Mouse (Mus musculus) neural tube, embryonic 14.5 days (tissue): ENCODE results near the gene Aldh1l1. TPM values are rescaled to one million over a fixed set of nuclear protein-coding genes. Genes with fewer than 3 reads are reported as not detected.
A peak's percentile ranks its signal among the peaks of the same experiment; 100 is the strongest.

Experiments used
- ATAC-seq: fragments of 200-750 bp; cut with Nextera tagmentation; 2 replicates; pipeline ENCODE4 v1.8.0; 2017; ENCODE audit warnings: low read depth, mild to moderate bottlenecking, moderate TSS enrichment, moderate library complexity
- H3K27ac ChIP-seq: fragments of 300-500 bp; sonication (generic); 2 replicates; pipeline ENCODE4 v1.5.1; 2014; ENCODE audit warnings: low read depth, mild to moderate bottlenecking, control low read depth, low read length, moderate library complexity, mixed read lengths
- H3K27me3 ChIP-seq: fragments of 300-500 bp; sonication (generic); 2 replicates; pipeline ENCODE4 v1.6.1; 2014; ENCODE audit warnings: low read length; ENCODE audit not compliant: control insufficient read depth, insufficient read depth
- H3K36me3 ChIP-seq: fragments of 300-500 bp; sonication (generic); 2 replicates; pipeline ENCODE4 v1.6.1; 2014; ENCODE audit warnings: low read length, mixed read lengths; ENCODE audit not compliant: control insufficient read depth, insufficient read depth
- H3K4me1 ChIP-seq: fragments of 300-500 bp; sonication (generic); 2 replicates; pipeline ENCODE4 v1.6.1; 2014; ENCODE audit warnings: low read length; ENCODE audit not compliant: control insufficient read depth, insufficient read depth
- H3K4me2 ChIP-seq: fragments of 300-500 bp; sonication (generic); 2 replicates; pipeline ENCODE4 v1.6.1; 2014; ENCODE audit warnings: mild to moderate bottlenecking, low read depth, low read length, control low read depth
- H3K4me3 ChIP-seq: fragments of 300-500 bp; sonication (generic); 2 replicates; pipeline ENCODE4 v1.5.1; 2014; ENCODE audit warnings: low read depth, low read length, control low read depth, mixed read lengths
- H3K9ac ChIP-seq: fragments of 300-500 bp; sonication (generic); replicated peaks from 2 replicates; pipeline ENCODE4 v1.6.1; 2014; ENCODE audit warnings: low read depth, mild to moderate bottlenecking, control low read depth, low read length, mixed read lengths
- H3K9me3 ChIP-seq: fragments of 300-500 bp; sonication (generic); 2 replicates; pipeline ENCODE4 v1.6.1; 2016; ENCODE audit warnings: low read length; ENCODE audit not compliant: control insufficient read depth
- WGBS: fragments of 180-500 bp; shearing (Covaris S2); extraction: QIAGEN DNeasy Blood & Tissue Kit; methylation state at CpG from one replicate; pipeline ENCODE4 v1.1.7; 2014; 5-methylcytosine and 5-hydroxymethylcytosine counted together
- polyA plus RNA-seq: library from polyadenylated mRNA; unstranded; fragments of >200 nt; fragmentation: Nextera tagmentation; extraction: Ambion mirVana; gene quantifications from 2 replicates; pipeline ENCODE4 v1.2.1, GENCODE M21; 2014

Aldh1l1 gene
- polyA plus RNA-seq, 1 experiment from 2014 or later, result 53.3 TPM

GRCm38 (mm10) chr6:90466847-90467410, 19.3 kb upstream of the Aldh1l1 start:
- no peak for ATAC-seq
- Histone ChIP-seq H3K36me3 (no peaks in the 10 kb centered on the region), H3K27me3 (peaks cover 4% of the 10 kb centered on the region; the same call in 1 of the 2 replicates), H3K9me3 (no peaks in the 10 kb centered on the region), H3K4me1 (peaks cover 12% of the 10 kb centered on the region; the same call in 1 of the 2 replicates), H3K9ac (no peak overlapping the region), H3K4me2 (no peak overlapping the region), H3K4me3 (no peak overlapping the region), H3K27ac (no peak overlapping the region)
- WGBS, result 94% methylated on average over 12 of the region's 12 CpGs

DNA sequence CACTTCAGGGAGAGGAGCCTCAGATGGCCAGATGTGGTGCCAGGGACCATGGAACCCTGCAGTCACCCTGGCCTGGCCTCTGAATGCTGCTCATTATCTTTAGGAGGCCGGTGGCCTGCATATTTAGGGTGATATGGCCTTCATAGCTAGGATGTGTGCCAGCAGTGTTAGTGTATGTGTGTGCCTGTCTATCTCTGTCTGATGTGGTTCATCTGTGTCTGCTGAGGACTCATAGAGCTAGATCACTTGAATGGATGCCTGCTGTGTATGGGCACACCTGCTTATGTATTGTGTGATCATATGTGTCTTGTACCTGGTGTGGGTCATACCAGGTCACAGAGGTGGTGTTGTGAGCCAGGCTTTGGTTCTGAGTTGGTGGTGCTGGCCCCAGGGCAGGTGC, 18.0 kb upstream of the Aldh1l1 start:
- H3K4me1 ChIP-seq, result peaks cover 10% of the 10 kb centered on the region; the same call in 1 of the 2 replicates
- no peak overlapping the region for H3K9ac ChIP-seq
- no peak overlapping the region for H3K4me3 ChIP-seq
- H3K36me3 ChIP-seq, result no peaks in the 10 kb centered on the region
- ATAC-seq, result no peak
- WGBS, result 76% methylated on average over 1 of the region's 1 CpGs
- no peaks in the 10 kb centered on the region for H3K9me3 ChIP-seq
- no peak overlapping the region for H3K4me2 ChIP-seq
- H3K27ac ChIP-seq, result no peak overlapping the region
- 0 out of 2 replicates have a peak, but pooled peaks cover 2% of the 10 kb centered on the region for H3K27me3 ChIP-seq

DNA sequence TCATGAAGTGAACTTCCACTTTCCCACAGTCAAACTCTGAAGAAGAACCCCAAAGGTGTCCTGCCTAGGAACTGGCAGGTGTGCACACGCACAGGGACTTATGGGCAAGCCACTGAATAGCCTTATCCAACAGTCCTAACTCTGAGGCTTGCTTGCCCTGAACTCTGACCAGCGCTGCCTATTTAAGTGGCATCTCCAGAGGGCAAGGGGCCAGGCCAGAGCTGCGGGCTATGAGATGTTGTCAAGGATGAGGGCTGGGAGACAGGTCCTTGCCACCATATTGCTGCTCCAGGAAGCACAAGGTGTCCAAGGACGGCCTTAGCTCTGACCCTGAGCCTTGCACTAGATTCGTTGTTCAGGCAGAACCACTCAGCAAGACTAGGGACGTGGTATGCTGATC, 17.2 kb upstream of the Aldh1l1 start:
- no peak overlapping the region for H3K9ac ChIP-seq
- H3K27me3 ChIP-seq, result no peaks in the 10 kb centered on the region
- 0 out of 2 replicates have a peak, but pooled peaks cover 5% of the 10 kb centered on the region for H3K4me1 ChIP-seq
- no peak for ATAC-seq
- WGBS, result 95% methylated on average over 6 of the region's 6 CpGs
- no peak overlapping the region for H3K4me3 ChIP-seq
- no peaks in the 10 kb centered on the region for H3K36me3 ChIP-seq
- H3K27ac ChIP-seq, result no peak overlapping the region
- no peak overlapping the region for H3K4me2 ChIP-seq
- H3K9me3 ChIP-seq, result no peaks in the 10 kb centered on the region

GRCm38 (mm10) chr6:90470255-90470654, 16.0 kb upstream of the Aldh1l1 start:
- Histone ChIP-seq H3K9me3 (no peaks in the 10 kb centered on the region), H3K36me3 (no peaks in the 10 kb centered on the region), H3K27ac (no peak overlapping the region), H3K4me2 (no peak overlapping the region), H3K4me3 (no peak overlapping the region), H3K27me3 (no peaks in the 10 kb centered on the region), H3K4me1 (0 out of 2 replicates have a peak, but pooled peaks cover 5% of the 10 kb centered on the region), H3K9ac (no peak overlapping the region)
- ATAC-seq, result no peak
- 91% methylated on average over 2 of the region's 2 CpGs for whole genome bisulfite sequencing

DNA sequence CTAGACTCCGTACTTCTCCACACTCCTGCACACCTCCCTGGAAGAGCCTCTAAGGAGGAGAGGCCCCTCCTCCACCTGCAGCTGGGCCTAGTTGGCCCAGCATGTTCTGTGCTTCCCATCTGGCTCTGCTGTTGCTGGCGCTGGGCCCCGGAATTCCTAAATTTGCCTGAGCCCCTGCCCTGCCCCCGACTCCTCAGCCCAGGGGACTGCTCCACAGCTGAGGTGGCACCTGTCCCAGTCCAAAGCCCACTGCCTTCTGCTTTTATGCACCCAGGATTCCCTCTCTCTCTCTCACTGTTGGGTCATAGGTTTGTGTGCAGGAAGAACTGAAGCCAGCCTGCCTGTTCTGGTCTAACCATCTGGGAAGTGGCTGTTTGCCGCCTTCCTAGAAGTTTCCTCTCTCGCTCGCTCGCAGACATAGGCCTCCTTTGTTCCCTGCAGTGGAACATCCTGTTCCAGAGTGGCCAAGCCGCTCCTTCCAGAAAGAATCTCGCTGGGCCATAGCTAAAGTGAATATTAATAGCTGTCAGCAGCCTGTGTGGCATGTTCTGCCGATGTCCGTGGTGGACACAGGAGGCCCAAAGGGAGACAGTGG, 15.2 kb upstream of the Aldh1l1 start:
- H3K27me3 ChIP-seq, result no peaks in the 10 kb centered on the region
- H3K9me3 ChIP-seq, result no peaks in the 10 kb centered on the region
- H3K36me3 ChIP-seq, result no peaks in the 10 kb centered on the region
- no peak for ATAC-seq
- 51% methylated on average over 12 of the region's 12 CpGs for WGBS
- H3K4me1 ChIP-seq, result 0 out of 2 replicates have a peak, but pooled peaks cover 5% of the 10 kb centered on the region
- no peak overlapping the region for H3K9ac ChIP-seq
- peak overlapping the region; percentile 22; the same call in 1 of the 2 replicates for H3K27ac ChIP-seq
- H3K4me2 ChIP-seq, result no peak overlapping the region
- no peak overlapping the region for H3K4me3 ChIP-seq

DNA sequence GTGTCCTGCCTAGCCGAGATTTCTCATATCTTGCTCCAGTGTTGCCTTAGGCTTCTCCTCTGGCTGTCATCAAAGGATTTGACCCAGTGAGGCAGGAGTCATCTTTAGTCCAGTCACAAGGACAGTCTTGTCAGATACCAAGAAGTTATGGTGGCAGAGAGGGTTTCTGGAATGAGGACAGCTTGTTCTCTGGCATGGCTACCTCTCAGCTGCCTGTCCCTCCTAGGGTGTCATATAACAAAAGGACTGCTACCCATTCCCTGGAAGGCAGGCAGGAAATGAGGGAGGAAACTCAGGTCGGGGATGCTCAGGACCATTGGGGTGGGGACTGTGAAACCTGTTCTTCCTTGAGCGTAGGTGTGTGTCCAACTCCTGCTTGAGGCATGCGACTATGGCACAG, 14.1 kb upstream of the Aldh1l1 start:
- no peak overlapping the region for H3K4me2 ChIP-seq
- H3K4me1 ChIP-seq, result 0 out of 2 replicates have a peak, but pooled peaks cover 5% of the 10 kb centered on the region
- H3K36me3 ChIP-seq, result no peaks in the 10 kb centered on the region
- no peak overlapping the region for H3K27ac ChIP-seq
- WGBS, result 70% methylated on average over 4 of the region's 4 CpGs
- ATAC-seq, result no peak
- no peak overlapping the region for H3K9ac ChIP-seq
- no peaks in the 10 kb centered on the region for H3K9me3 ChIP-seq
- no peak overlapping the region for H3K4me3 ChIP-seq
- no peaks in the 10 kb centered on the region for H3K27me3 ChIP-seq

GRCm38 (mm10) chr6:90472697-90473096, 13.5 kb upstream of the Aldh1l1 start:
- H3K36me3 ChIP-seq, result no peaks in the 10 kb centered on the region
- H3K4me1 ChIP-seq, result 0 out of 2 replicates have a peak, but pooled peaks cover 5% of the 10 kb centered on the region
- H3K27ac ChIP-seq, result no peak overlapping the region
- H3K9me3 ChIP-seq, result no peaks in the 10 kb centered on the region
- WGBS, result 97% methylated on average over 3 of the region's 3 CpGs
- no peak overlapping the region for H3K4me2 ChIP-seq
- H3K9ac ChIP-seq, result no peak overlapping the region
- H3K27me3 ChIP-seq, result no peaks in the 10 kb centered on the region
- H3K4me3 ChIP-seq, result no peak overlapping the region
- no peak for ATAC-seq

GRCm38 (mm10) chr6:90473630-90474360, 12.4 kb upstream of the Aldh1l1 start:
- Histone ChIP-seq H3K27me3 (no peaks in the 10 kb centered on the region), H3K4me2 (no peak overlapping the region), H3K9me3 (no peaks in the 10 kb centered on the region), H3K36me3 (no peaks in the 10 kb centered on the region), H3K9ac (no peak overlapping the region), H3K4me3 (no peak overlapping the region), H3K4me1 (0 out of 2 replicates have a peak, but pooled peaks cover 5% of the 10 kb centered on the region), H3K27ac (no peak overlapping the region)
- 95% methylated on average over 24 of the region's 24 CpGs for WGBS
- no peak for ATAC-seq

- no peak for ATAC-seq
- 91% methylated on average over 3 of the region's 3 CpGs for WGBS
- H3K4me3 ChIP-seq, result no peak overlapping the region
- H3K27me3 ChIP-seq, result no peaks in the 10 kb centered on the region
- no peak overlapping the region for H3K4me2 ChIP-seq
- no peak overlapping the region for H3K9ac ChIP-seq
- no peaks in the 10 kb centered on the region for H3K36me3 ChIP-seq
- no peaks in the 10 kb centered on the region for H3K9me3 ChIP-seq
- H3K27ac ChIP-seq, result no peak overlapping the region
- H3K4me1 ChIP-seq, result 0 out of 2 replicates have a peak, but pooled peaks cover 5% of the 10 kb centered on the region
These were observed 11.9 kb upstream of the Aldh1l1 start for GRCm38 (mm10) chr6:90474361-90474750.
